Mouse (Mus musculus) heart, postnatal 0 days (tissue): Measurements from ENCODE around the gene Synpo2l. TPM values are rescaled to one million over a fixed set of nuclear protein-coding genes. Genes with fewer than 3 reads are reported as not detected.
A peak's percentile ranks its signal among the peaks of the same experiment; 100 is the strongest.
"Not testable (repeated sequence)": the region's sequence is repeated elsewhere in the genome, so short reads cannot be mapped to it uniquely, and the experiment has no call there.

Experiments used
- ATAC-seq: fragments of 200-750 bp; cut with Nextera tagmentation; 2 replicates; pipeline ENCODE4 v1.8.0; 2017; ENCODE audit warnings: low read depth, moderate number of reproducible peaks, moderate library complexity; ENCODE audit not compliant: insufficient read depth
- DNase-seq: peaks from one replicate; pipeline ENCODE4 v3.0.0-alpha.2; 2016; ENCODE audit warnings: low spot score
- H3K27ac ChIP-seq: fragments of 300-500 bp; sonication (generic); 2 replicates; pipeline ENCODE4 v1.5.1; 2014; ENCODE audit warnings: low read depth, mild to moderate bottlenecking
- H3K27me3 ChIP-seq: fragments of 300-500 bp; sonication (generic); 2 replicates; pipeline ENCODE4 v1.6.1; 2014; ENCODE audit warnings: low read length, mixed read lengths; ENCODE audit not compliant: control insufficient read depth, insufficient read depth
- H3K36me3 ChIP-seq: fragments of 300-500 bp; sonication (generic); replicated peaks from 2 replicates; pipeline ENCODE4 v1.6.1; 2014; ENCODE audit warnings: low read length, mixed read lengths; ENCODE audit not compliant: control insufficient read depth, insufficient read depth
- H3K4me1 ChIP-seq: fragments of 300-500 bp; sonication (generic); 2 replicates; pipeline ENCODE4 v1.6.1; 2014; ENCODE audit warnings: antibody characterized with exemption; ENCODE audit not compliant: control insufficient read depth, insufficient read depth
- H3K4me2 ChIP-seq: fragments of 300-500 bp; sonication (generic); 2 replicates; pipeline ENCODE4 v1.6.1; 2014; ENCODE audit warnings: low read depth, mild to moderate bottlenecking, low read length, moderate library complexity
- H3K4me3 ChIP-seq: fragments of 300-500 bp; sonication (generic); 2 replicates; pipeline ENCODE4 v1.5.1; 2014; ENCODE audit warnings: low read depth, low read length
- H3K9ac ChIP-seq: fragments of 300-500 bp; sonication (generic); replicated peaks from 2 replicates; pipeline ENCODE4 v1.6.1; 2014; ENCODE audit warnings: low read depth, low read length, mixed read lengths
- H3K9me3 ChIP-seq: fragments of 300-500 bp; sonication (generic); replicated peaks from 2 replicates; pipeline ENCODE4 v1.6.1; 2016; ENCODE audit warnings: low read length; ENCODE audit not compliant: control insufficient read depth
- CTCF ChIP-seq: IDR thresholded peaks from 2 replicates; pipeline ENCODE4 v1.5.1; 2016; ENCODE audit warnings: antibody characterized with exemption, control low read depth, low read depth
- EP300 ChIP-seq: IDR thresholded peaks from 2 replicates; pipeline ENCODE4 v1.6.1; 2016; ENCODE audit warnings: antibody characterized with exemption, low read depth
- WGBS: fragments of 180-500 bp; shearing (Covaris S2); extraction: QIAGEN DNeasy Blood & Tissue Kit; methylation state at CpG from one replicate; pipeline ENCODE4 v1.1.7; 2014; 5-methylcytosine and 5-hydroxymethylcytosine counted together
- polyA plus RNA-seq: library from polyadenylated mRNA; unstranded; fragments of >200 nt; fragmentation: Nextera tagmentation; extraction: Ambion mirVana; gene quantifications from 2 replicates; pipeline ENCODE4 v1.2.1, GENCODE M21; 2015
- total RNA-seq: library from RNA; depleted of rRNA; stranded (reverse); fragments of >200 nt; gene quantifications from 2 replicates; pipeline ENCODE4 v1.2.3, GENCODE M21; 2014; ENCODE audit warnings: low replicate concordance

The Synpo2l gene
- total and polyA plus RNA-seq, 2 experiments from 2014 or later = 96.8 to 190 TPM

DNA sequence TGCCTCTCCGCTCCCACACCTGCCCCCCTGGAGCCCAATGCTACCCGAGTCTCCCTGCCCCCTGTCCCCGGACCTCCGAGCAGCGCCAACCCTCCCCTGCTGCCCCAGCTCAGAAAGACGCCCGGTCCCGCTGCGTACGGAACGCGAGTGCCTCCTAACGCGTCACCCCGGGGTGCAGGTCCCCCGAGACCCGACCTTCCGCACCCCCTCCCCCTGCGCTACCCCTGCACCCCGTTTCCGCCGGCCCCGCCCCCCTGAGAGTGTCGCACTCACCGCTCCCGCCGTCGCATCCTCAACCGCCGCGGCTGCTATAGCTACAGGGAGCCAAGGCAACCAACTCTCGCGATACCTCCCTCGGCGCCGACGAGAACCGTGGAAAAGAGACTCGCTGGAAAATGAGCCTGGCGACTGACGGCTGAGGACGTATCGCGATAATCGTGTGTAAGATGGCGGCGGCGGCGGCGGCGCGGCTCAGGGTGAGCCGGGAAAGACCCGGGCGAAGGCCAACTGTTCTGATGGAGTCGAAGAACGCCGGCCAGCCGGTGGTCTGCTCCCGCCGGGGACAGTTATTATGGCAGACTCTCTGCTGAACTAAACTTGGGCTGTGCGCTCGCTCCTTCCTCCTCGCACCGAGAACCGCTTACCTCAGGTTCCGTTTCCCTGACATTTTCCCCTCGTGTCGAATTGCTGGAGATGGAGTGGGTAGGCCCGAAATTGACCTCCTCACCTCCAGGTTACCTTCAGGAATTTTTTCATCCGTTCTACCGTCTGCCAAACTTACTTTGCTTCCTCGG, 27.3 kb downstream of the Synpo2l start, which contains the start of gene Usp54:
Gene Usp54, minus strand, starts transcription at position 420 of the 794 bp plus-strand sequence.
- peak within 1 kb of the TSS; percentile 85 for H3K9ac ChIP-seq

DNA sequence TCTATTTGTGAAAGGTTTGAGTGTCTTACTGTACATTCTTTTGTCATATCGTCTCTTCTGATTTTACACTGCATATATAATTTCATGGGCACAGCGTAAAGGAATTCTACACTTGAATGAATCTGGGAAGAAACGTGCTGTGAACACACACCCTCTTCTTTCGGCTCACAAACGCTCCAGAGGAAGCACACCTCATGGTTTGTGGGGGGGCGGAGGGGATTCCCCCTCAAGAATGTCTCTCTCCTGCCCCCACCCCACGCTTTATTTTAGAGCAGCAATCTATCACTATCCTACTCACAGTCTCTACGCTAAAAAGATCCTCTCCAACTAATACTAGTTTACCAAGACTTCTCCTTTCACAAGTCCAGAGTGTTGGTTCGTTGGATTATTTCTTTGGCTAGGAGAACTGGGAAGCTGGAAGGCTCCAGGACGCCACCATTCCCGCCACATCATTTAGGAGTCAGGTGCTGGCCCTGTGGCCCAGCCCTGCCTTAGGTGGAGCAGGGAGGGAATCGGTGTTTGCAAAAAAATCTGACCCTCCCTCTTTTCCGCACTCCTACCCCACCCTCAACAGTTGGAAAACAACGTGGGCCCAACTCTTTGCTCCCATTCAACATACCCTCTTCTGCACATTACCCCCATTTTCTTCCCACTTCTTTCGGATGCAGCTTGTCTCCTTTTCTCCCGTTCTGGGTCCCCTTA, 28.1 kb downstream of the Synpo2l start:
- Histone ChIP-seq H3K9me3 (no peaks in the 10 kb centered on the region), H3K4me3 (peak overlapping the region; percentile 74), H3K27ac (peak overlapping the region; percentile 96), H3K4me2 (peak overlapping the region; percentile 88), H3K4me1 (peaks cover 14% of the 10 kb centered on the region), H3K9ac (peak overlapping the region; percentile 85), H3K36me3 (no peaks in the 10 kb centered on the region), H3K27me3 (no peaks in the 10 kb centered on the region)
- ATAC-seq (peak; percentile 18), DNase-seq (no peak)
- 4% methylated on average over 16 of the region's 16 CpGs for WGBS
- TF ChIP-seq CTCF (no peak), EP300 (no peak)

More for the DNA sequence above, 27.3 kb downstream of the Synpo2l start, which contains the start of gene Usp54:
- DNase-seq (peak; percentile 98), ATAC-seq (peak; percentile 93)
- WGBS = under 1% methylated on average over 72 of the region's 73 CpGs
- Histone ChIP-seq H3K4me2 (peak within 1 kb of the TSS; percentile 88), H3K36me3 (no peaks in the 10 kb centered on the region), H3K27ac (peak within 1 kb of the TSS; percentile 96), H3K4me1 (peaks cover 14% of the 10 kb centered on the region), H3K9me3 (no peaks in the 10 kb centered on the region), H3K27me3 (no peaks in the 10 kb centered on the region), H3K4me3 (peak within 1 kb of the TSS; percentile 74)
- TF ChIP-seq EP300 (peak; percentile 93), CTCF (no peak)

DNA sequence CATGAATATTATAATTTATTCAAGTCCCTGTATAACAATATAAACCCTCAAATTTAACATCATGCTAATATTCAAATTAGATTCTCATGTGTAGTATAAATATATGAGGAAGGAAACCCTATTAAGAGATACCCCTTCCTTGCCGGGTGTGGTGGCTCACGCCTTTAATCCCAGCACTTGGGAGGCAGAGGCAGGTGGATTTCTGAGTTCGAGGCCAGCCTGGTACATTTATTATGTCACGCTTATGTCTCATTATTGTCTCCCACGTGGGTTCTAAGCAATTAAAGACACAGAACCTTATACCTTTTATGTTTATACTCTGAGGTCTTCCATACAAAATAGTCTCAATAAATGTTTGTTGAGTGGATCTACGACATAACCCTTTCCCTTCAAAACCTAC, 29.5 kb downstream of the Synpo2l start:
- Histone ChIP-seq H3K9me3 (no peaks in the 10 kb centered on the region), H3K9ac (no peak overlapping the region), H3K27ac (no peak overlapping the region), H3K36me3 (no peaks in the 10 kb centered on the region), H3K4me3 (no peak overlapping the region), H3K4me2 (no peak overlapping the region), H3K27me3 (no peaks in the 10 kb centered on the region), H3K4me1 (peaks cover 14% of the 10 kb centered on the region)
- WGBS = 91% methylated on average over 6 of the region's 6 CpGs
- no peak for TF ChIP-seq CTCF
- no peak for TF ChIP-seq EP300
- no peak for DNase-seq
- no peak for ATAC-seq

DNA sequence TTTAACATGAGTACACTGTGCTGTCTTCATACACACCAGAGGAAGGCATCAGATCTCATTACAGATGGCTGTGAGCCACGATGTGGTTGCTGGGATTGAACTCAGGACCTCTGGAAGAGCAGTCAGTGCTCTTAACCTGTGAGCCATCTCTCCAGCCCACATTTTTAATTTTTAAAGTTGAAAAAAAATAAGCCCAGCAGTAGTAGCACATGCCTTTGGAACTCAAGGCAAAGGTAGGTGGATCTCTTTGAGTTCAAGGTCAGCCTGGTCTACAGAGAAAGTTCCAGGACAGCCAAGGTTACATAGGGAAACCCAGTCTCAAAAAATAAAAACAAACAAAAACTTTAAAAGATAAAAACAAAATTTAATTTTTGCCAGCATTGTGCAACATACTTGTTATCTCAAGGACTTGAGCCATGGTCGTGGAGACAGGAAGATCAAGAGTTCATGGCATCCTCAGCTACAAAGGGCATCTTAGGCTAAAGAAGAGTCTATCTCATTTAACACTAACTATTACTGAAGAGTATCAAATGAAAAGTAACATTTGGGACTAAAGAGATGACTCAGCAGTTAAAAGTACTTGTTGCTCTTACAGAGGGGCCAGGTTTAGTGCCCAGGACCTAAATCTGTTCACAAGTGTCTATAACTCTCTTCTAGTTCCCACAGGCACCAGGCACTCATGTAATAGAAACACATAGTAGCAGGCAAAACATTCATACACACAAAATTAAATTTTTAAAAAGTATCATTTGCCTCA, 30.2 kb downstream of the Synpo2l start:
- ATAC-seq (no peak), DNase-seq (no peak)
- Histone ChIP-seq H3K9ac (no peak overlapping the region), H3K4me1 (peaks cover 14% of the 10 kb centered on the region), H3K4me2 (no peak overlapping the region), H3K27me3 (no peaks in the 10 kb centered on the region), H3K36me3 (no peaks in the 10 kb centered on the region), H3K27ac (no peak overlapping the region), H3K4me3 (no peak overlapping the region), H3K9me3 (no peaks in the 10 kb centered on the region)
- WGBS = 62% methylated on average over 2 of the region's 2 CpGs
- TF ChIP-seq CTCF (no peak), EP300 (no peak)

DNA sequence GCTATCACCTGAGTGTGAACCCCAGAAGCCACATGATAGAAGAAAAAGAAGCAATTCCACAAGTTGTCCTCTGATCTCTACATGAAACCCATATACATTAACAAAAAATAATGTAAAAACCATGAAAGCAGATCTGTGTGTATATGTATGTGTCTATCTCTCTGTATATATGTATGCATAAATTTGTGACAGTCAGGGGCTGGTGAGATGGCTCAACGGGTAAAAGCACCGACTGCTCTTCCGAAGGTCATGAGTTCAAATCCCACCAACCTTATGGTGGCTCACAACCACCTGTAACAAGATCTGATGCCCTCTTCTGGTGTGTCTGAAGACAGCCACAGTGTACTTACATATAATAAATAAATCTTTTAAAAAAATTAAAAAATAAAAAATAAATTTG, 31.2 kb downstream of the Synpo2l start:
- not testable (repeated sequence) for ATAC-seq, H3K9ac ChIP-seq, H3K36me3 ChIP-seq, H3K27ac ChIP-seq, H3K9me3 ChIP-seq, DNase-seq, H3K4me2 ChIP-seq, H3K4me3 ChIP-seq, H3K27me3 ChIP-seq
- 97% methylated on average over 3 of the region's 3 CpGs for WGBS
- peaks cover 11% of the 10 kb centered on the region for H3K4me1 ChIP-seq
